Mouse (Mus musculus): Measurements from ENCODE around the gene Copz2. TPM values are rescaled to one million over a fixed set of nuclear protein-coding genes. Genes with fewer than 3 reads are reported as not detected.
"Not testable (repeated sequence)": the region's sequence is repeated elsewhere in the genome, so short reads cannot be mapped to it uniquely, and the experiment has no call there.

Gene Copz2
- 124 and 136 TPM in 2 replicates for polyA plus RNA-seq (2015; fragmentation: Nextera tagmentation; extraction: Ambion mirVana)

DNA sequence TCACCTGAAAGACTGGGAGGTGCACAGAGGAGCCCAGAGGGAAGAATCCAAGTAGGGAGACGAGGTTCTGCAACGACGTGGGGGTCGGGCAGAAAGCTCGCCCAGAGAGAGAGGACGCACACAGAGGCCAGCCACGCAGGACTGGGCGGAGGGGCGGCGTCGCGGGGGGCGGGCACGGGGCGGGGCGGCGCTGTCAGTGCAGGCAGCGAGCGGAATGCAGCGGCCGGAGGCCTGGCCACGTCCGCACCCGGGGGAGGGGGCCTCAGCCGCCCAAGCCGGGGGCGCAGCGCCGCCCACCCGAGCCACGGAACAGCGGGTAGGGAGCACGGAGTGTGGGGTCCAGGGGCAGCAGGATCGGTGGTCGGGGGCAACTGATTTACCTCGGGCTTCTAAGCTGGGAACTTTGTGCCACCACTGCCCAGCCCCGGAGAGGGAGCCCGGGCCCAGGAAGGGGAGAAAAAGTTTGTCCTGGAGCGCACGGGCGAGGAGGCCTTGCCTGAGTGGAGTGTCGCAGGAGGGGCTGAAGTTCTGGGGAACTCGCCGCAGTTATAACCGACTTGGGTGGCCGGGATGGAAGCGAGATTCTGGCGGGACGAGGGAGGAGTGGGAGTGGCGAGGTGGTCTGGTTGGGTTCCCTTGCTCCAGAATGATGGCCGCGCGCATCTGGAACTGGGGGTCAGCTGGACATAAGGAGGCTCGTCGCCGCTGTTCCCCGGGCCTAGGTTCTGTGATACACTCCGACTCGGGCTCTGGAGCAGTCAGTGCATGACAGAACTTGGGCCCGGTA, at the start of gene Copz2:
Gene Copz2 (plus strand): TSS at position 190 of the 787 bp plus-strand sequence.
- no peaks in the 10 kb centered on the region for H3K36me3 ChIP-seq (ENCODE audit: control insufficient read depth, insufficient read depth, low read length)
- no peaks in the 10 kb centered on the region for H3K27me3 ChIP-seq (ENCODE audit: control insufficient read depth, insufficient read depth, low read length)
- peak within 1 kb of the TSS; percentile 75 for H3K4me2 ChIP-seq (ENCODE audit: low read depth, low read length)
- H3K4me1 ChIP-seq (ENCODE audit: control insufficient read depth, insufficient read depth, low read length): peaks cover 7% of the 10 kb centered on the region; the same call in 1 of the 2 replicates
- peak within 1 kb of the TSS; percentile 75 for H3K27ac ChIP-seq (ENCODE audit: low read length)
- H3K9me3 ChIP-seq (replicated peaks; ENCODE audit: control insufficient read depth, low read length): no peaks in the 10 kb centered on the region; the same call in 1 of the 2 replicates
- ATAC-seq (ENCODE audit: insufficient read depth, low FRiP score): peak; percentile 92
- H3K9ac ChIP-seq (ENCODE audit: low read length): peak within 1 kb of the TSS; percentile 84
- peak within 1 kb of the TSS; percentile 72 for H3K4me3 ChIP-seq (replicated peaks; ENCODE audit: low read length)
- 1% methylated on average over 54 of the region's 60 CpGs for WGBS

DNA sequence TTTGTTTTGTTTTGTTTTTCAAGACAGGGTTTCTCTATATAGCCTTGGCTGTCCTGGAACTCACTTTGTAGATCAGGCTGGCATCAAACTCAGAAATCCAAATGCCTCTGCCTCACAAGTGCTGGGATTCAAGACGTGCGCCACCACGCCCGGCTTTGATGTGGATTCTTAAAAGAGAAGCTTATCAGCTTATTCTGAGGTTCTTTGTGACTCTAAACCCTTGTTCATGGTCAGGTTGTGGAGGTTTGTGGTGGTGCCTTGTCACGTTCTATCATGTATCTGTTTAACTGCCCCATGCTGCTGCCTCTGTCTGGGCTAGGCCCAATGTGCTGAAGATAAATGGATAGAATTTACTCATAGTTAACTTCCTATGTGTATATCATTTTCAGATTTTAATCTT, 44.1 kb upstream of the Copz2 start:
- Histone ChIP-seq H3K4me2 (ENCODE audit: low read depth, low read length) (no peak overlapping the region), H3K4me1 (ENCODE audit: control insufficient read depth, insufficient read depth, low read length) (no peaks in the 10 kb centered on the region), H3K9me3 (replicated peaks; ENCODE audit: control insufficient read depth, low read length) (no peaks in the 10 kb centered on the region), H3K9ac (ENCODE audit: low read length) (no peak overlapping the region), H3K27ac (ENCODE audit: low read length) (no peak overlapping the region), H3K4me3 (replicated peaks; ENCODE audit: low read length) (no peak overlapping the region), H3K36me3 (ENCODE audit: control insufficient read depth, insufficient read depth, low read length) (peaks cover 34% of the 10 kb centered on the region), H3K27me3 (ENCODE audit: control insufficient read depth, insufficient read depth, low read length) (no peaks in the 10 kb centered on the region)
- 87% methylated on average over 5 of the region's 5 CpGs for WGBS
- no peak for ATAC-seq (ENCODE audit: insufficient read depth, low FRiP score)

GRCm38 (mm10) chr11:96808066-96808465, 41.6 kb upstream of the Copz2 start:
- Histone ChIP-seq H3K9ac (ENCODE audit: low read length) (no peak overlapping the region), H3K27me3 (ENCODE audit: control insufficient read depth, insufficient read depth, low read length) (no peaks in the 10 kb centered on the region), H3K9me3 (replicated peaks; ENCODE audit: control insufficient read depth, low read length) (no peaks in the 10 kb centered on the region), H3K4me2 (ENCODE audit: low read depth, low read length) (no peak overlapping the region), H3K27ac (ENCODE audit: low read length) (no peak overlapping the region), H3K4me1 (ENCODE audit: control insufficient read depth, insufficient read depth, low read length) (no peaks in the 10 kb centered on the region), H3K36me3 (ENCODE audit: control insufficient read depth, insufficient read depth, low read length) (peaks cover 30% of the 10 kb centered on the region), H3K4me3 (replicated peaks; ENCODE audit: low read length) (no peak overlapping the region)
- 38% methylated on average over 1 of the region's 1 CpGs for WGBS
- ATAC-seq (ENCODE audit: insufficient read depth, low FRiP score): no peak

GRCm38 (mm10) chr11:96809562-96810235, 40.0 kb upstream of the Copz2 start:
- Histone ChIP-seq H3K27ac (ENCODE audit: low read length) (no peak overlapping the region), H3K27me3 (ENCODE audit: control insufficient read depth, insufficient read depth, low read length) (no peaks in the 10 kb centered on the region), H3K9ac (ENCODE audit: low read length) (no peak overlapping the region), H3K36me3 (ENCODE audit: control insufficient read depth, insufficient read depth, low read length) (peaks cover 24% of the 10 kb centered on the region), H3K9me3 (replicated peaks; ENCODE audit: control insufficient read depth, low read length) (no peaks in the 10 kb centered on the region), H3K4me3 (replicated peaks; ENCODE audit: low read length) (no peak overlapping the region), H3K4me2 (ENCODE audit: low read depth, low read length) (no peak overlapping the region), H3K4me1 (ENCODE audit: control insufficient read depth, insufficient read depth, low read length) (no peaks in the 10 kb centered on the region)
- WGBS: 88% methylated on average over 6 of the region's 6 CpGs
- no peak for ATAC-seq (ENCODE audit: insufficient read depth, low FRiP score)

GRCm38 (mm10) chr11:96811188-96811587, 38.5 kb upstream of the Copz2 start:
- H3K27me3 ChIP-seq (ENCODE audit: control insufficient read depth, insufficient read depth, low read length); H3K4me1 ChIP-seq (ENCODE audit: control insufficient read depth, insufficient read depth, low read length); H3K9ac ChIP-seq (ENCODE audit: low read length); ATAC-seq (ENCODE audit: insufficient read depth, low FRiP score); H3K4me3 ChIP-seq (replicated peaks; ENCODE audit: low read length); H3K4me2 ChIP-seq (ENCODE audit: low read depth, low read length); H3K27ac ChIP-seq (ENCODE audit: low read length); H3K9me3 ChIP-seq (replicated peaks; ENCODE audit: control insufficient read depth, low read length): not testable (repeated sequence)
- peaks cover 28% of the 10 kb centered on the region for H3K36me3 ChIP-seq (ENCODE audit: control insufficient read depth, insufficient read depth, low read length)
- 81% methylated on average over 1 of the region's 1 CpGs for WGBS

DNA sequence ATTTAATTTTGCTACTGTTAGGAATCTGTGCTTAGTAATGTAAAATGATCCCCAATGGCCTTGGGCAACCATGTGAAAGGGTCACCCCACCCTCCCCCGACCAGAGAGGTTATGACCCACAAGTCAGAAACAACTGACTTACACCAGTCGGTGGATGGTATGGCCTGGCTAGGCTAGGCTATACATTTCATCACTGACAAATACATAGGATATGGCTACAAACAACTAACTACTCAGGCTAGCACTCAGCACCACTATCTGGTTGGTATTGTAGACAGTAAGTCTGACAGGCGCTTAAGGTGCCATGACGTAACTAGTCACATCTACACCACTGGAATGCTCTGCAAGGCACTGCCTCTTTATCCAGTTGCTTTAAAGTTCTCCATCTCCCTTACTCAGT, 36.2 kb upstream of the Copz2 start:
- peaks cover 31% of the 10 kb centered on the region for H3K36me3 ChIP-seq (ENCODE audit: control insufficient read depth, insufficient read depth, low read length)
- WGBS: 88% methylated on average over 4 of the region's 4 CpGs

GRCm38 (mm10) chr11:96813920-96814319, 35.8 kb upstream of the Copz2 start:
- H3K9ac ChIP-seq (ENCODE audit: low read length): no peak overlapping the region
- no peak overlapping the region for H3K4me2 ChIP-seq (ENCODE audit: low read depth, low read length)
- no peaks in the 10 kb centered on the region for H3K4me1 ChIP-seq (ENCODE audit: control insufficient read depth, insufficient read depth, low read length)
- no peaks in the 10 kb centered on the region for H3K9me3 ChIP-seq (replicated peaks; ENCODE audit: control insufficient read depth, low read length)
- H3K27me3 ChIP-seq (ENCODE audit: control insufficient read depth, insufficient read depth, low read length): no peaks in the 10 kb centered on the region
- peaks cover 26% of the 10 kb centered on the region for H3K36me3 ChIP-seq (ENCODE audit: control insufficient read depth, insufficient read depth, low read length)
- H3K4me3 ChIP-seq (replicated peaks; ENCODE audit: low read length): no peak overlapping the region
- 87% methylated on average over 5 of the region's 5 CpGs for WGBS
- ATAC-seq (ENCODE audit: insufficient read depth, low FRiP score): no peak
- no peak overlapping the region for H3K27ac ChIP-seq (ENCODE audit: low read length)

More for the DNA sequence above, 36.2 kb upstream of the Copz2 start:
- Histone ChIP-seq H3K9me3 (replicated peaks; ENCODE audit: control insufficient read depth, low read length) (no peaks in the 10 kb centered on the region), H3K27me3 (ENCODE audit: control insufficient read depth, insufficient read depth, low read length) (no peaks in the 10 kb centered on the region), H3K4me3 (replicated peaks; ENCODE audit: low read length) (no peak overlapping the region), H3K27ac (ENCODE audit: low read length) (no peak overlapping the region), H3K4me1 (ENCODE audit: control insufficient read depth, insufficient read depth, low read length) (no peaks in the 10 kb centered on the region), H3K4me2 (ENCODE audit: low read depth, low read length) (no peak overlapping the region), H3K9ac (ENCODE audit: low read length) (no peak overlapping the region)
- ATAC-seq (ENCODE audit: insufficient read depth, low FRiP score): no peak

DNA sequence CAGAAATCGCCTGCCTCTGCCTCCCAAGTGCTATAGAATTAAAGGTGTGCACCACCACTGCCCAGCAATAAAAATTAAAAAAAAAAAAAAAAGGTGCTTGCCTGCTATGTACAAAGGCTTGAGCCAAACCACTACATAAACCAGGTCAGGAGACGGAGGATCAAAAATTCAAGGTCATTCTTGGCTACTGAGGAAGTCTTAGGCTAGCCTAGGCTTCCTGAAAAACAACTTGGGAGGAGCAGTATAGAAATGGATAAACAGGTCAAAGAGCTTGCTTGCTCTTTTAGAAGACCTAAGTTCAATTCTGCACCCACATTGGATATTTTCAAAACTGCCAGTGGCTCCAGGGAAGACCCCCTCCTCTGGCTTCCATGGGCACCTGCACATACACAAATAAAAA, 35.2 kb upstream of the Copz2 start:
- Histone ChIP-seq H3K9ac (ENCODE audit: low read length) (no peak overlapping the region), H3K4me3 (replicated peaks; ENCODE audit: low read length) (no peak overlapping the region), H3K27ac (ENCODE audit: low read length) (no peak overlapping the region), H3K4me2 (ENCODE audit: low read depth, low read length) (no peak overlapping the region), H3K36me3 (ENCODE audit: control insufficient read depth, insufficient read depth, low read length) (peaks cover 26% of the 10 kb centered on the region), H3K9me3 (replicated peaks; ENCODE audit: control insufficient read depth, low read length) (no peaks in the 10 kb centered on the region), H3K27me3 (ENCODE audit: control insufficient read depth, insufficient read depth, low read length) (no peaks in the 10 kb centered on the region), H3K4me1 (ENCODE audit: control insufficient read depth, insufficient read depth, low read length) (no peaks in the 10 kb centered on the region)
- ATAC-seq (ENCODE audit: insufficient read depth, low FRiP score): no peak
- 80% methylated on average over 2 of the region's 2 CpGs for WGBS

DNA sequence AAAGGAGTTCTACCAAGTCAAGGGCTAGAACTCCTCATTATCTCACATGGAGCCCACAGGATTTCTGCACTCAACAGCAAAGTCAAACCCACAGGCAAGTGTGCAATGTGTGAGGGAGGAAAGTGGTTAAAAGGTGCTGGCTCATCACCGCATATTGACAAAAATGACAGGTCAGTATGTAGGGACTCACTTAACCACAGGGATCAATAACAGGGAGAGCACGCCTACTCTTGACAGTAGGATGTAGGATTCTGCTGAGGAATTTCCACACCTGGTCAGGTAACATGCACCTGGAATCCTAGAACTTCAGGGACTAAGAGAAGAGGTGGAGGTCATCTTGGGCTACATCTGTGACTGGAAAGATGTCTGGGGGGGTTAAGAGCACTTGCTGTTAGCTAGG, 33.8 kb upstream of the Copz2 start:
- H3K4me3 ChIP-seq (replicated peaks; ENCODE audit: low read length): no peak overlapping the region
- H3K36me3 ChIP-seq (ENCODE audit: control insufficient read depth, insufficient read depth, low read length): peaks cover 34% of the 10 kb centered on the region
- 96% methylated on average over 2 of the region's 2 CpGs for WGBS
- no peak overlapping the region for H3K9ac ChIP-seq (ENCODE audit: low read length)
- no peaks in the 10 kb centered on the region for H3K27me3 ChIP-seq (ENCODE audit: control insufficient read depth, insufficient read depth, low read length)
- H3K4me1 ChIP-seq (ENCODE audit: control insufficient read depth, insufficient read depth, low read length): no peaks in the 10 kb centered on the region
- ATAC-seq (ENCODE audit: insufficient read depth, low FRiP score): no peak
- H3K9me3 ChIP-seq (replicated peaks; ENCODE audit: control insufficient read depth, low read length): no peaks in the 10 kb centered on the region
- no peak overlapping the region for H3K4me2 ChIP-seq (ENCODE audit: low read depth, low read length)
- H3K27ac ChIP-seq (ENCODE audit: low read length): no peak overlapping the region
